Comparison of ENCODE assay signal across 13 mouse cellular contexts in the genomic region with DNA sequence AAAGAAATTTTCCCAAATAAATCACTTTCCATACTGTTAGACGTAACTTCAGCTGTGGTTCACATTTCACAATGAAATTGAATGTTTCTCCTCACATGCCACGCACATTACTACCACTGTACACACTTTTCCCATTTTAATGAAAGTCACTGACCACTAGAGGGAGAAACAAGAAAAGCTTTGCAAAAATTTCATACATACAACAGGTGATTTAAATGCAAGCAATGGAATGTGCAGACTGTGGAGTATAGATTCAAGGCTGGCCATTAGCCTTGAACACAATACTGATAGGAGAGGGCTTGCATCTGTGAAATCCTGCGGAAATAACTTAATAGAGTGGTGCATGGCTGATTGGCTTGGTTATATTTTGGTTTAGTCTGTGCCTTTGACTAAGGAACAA. TPM values are rescaled to one million over a fixed set of nuclear protein-coding genes. Genes with fewer than 3 reads are reported as not detected.
DNase-seq lines count a peak whose midpoint lies in the region; ATAC-seq lines count a peak whose summit lies in the region.
"Had no signal": no experiment of that assay in that cellular context is flagged by ENCODE, and none has a peak within 500 bp of the region (broad histone marks: within the 10 kb centered on the region; RNA-seq: fewer than 3 reads in every experiment).

No protein-coding gene starts in this region.

- H3K27ac ChIP-seq in hindbrain, embryonic 15.5 days (replicated peaks) = no peak overlapping the region
- no peak overlapping the region for H3K27ac ChIP-seq in hindbrain, embryonic 10.5 days

- H3K9me3 ChIP-seq in hindbrain, embryonic 15.5 days = no peaks in the 10 kb centered on the region
- no peaks in the 10 kb centered on the region for H3K9me3 ChIP-seq in hindbrain, embryonic 10.5 days

- 55% methylated on average over 3 of the region's 3 CpGs for WGBS in hindbrain, embryonic 15.5 days
- WGBS in hindbrain, embryonic 10.5 days = 73% methylated on average over 3 of the region's 3 CpGs

- DNase-seq in hindbrain, embryonic 10.5 days (ENCODE audit: low spot score) = no peak
- peak; percentile 21 for DNase-seq in CD4-positive, CD25-positive, alpha-beta regulatory T cell, adult 2 months (ENCODE audit: low read depth, low spot score)
- DNase-seq in ZHBTc4 (ENCODE audit: low read depth, low spot score) = peak; percentile 26
- DNase-seq in right cerebral cortex, adult 18-20 months = no peak
- no peak for DNase-seq in adrenal gland, postnatal 4 days (ENCODE audit: low spot score in 2 of 2)
- DNase-seq in T-cell, adult 2 months (ENCODE audit: low spot score) = no peak
- DNase-seq: adrenal gland, adult 2 months; thymus, postnatal 4 days had no signal

- H3K27me3 ChIP-seq in hindbrain, embryonic 15.5 days = no peaks in the 10 kb centered on the region
- no peaks in the 10 kb centered on the region for H3K27me3 ChIP-seq in hindbrain, embryonic 10.5 days (ENCODE audit: insufficient read depth, poor library complexity, severe bottlenecking)

- H3K4me2 ChIP-seq in hindbrain, embryonic 15.5 days = no peak overlapping the region

- H3K36me3 ChIP-seq in hindbrain, embryonic 15.5 days = no peaks in the 10 kb centered on the region
- no peaks in the 10 kb centered on the region for H3K36me3 ChIP-seq in hindbrain, embryonic 10.5 days

- H3K4me1 ChIP-seq in hindbrain, embryonic 15.5 days (replicated peaks) = no peaks in the 10 kb centered on the region
- no peaks in the 10 kb centered on the region for H3K4me1 ChIP-seq in hindbrain, embryonic 10.5 days (replicated peaks)

- H3K4me3 ChIP-seq in hindbrain, embryonic 15.5 days = no peak overlapping the region
- H3K4me3 ChIP-seq in hindbrain, embryonic 10.5 days = no peak overlapping the region

- H3K9ac ChIP-seq in hindbrain, embryonic 15.5 days = no peak overlapping the region

- peak; percentile 61 for ATAC-seq in hindbrain, embryonic 15.5 days (ENCODE audit: low FRiP score, low read depth)
- peak; percentile 37; the same call in 1 of the 2 replicates for ATAC-seq in megakaryocyte progenitor cell, adult 5-6 weeks (replicated peaks; ENCODE audit: poor library complexity)

RNA-seq across cellular contexts. Expression of a gene that starts 10.5 kb away (rescaled TPM):
- polyA plus RNA-seq in hindbrain, embryonic 15.5 days (2015; fragmentation: Nextera tagmentation; extraction: Ambion mirVana) = not detected in 2 replicates
- polyA plus RNA-seq in hindbrain, embryonic 10.5 days (2016; fragmentation: Nextera tagmentation; extraction: Ambion mirVana) = not detected in 2 replicates
- total RNA-seq in megakaryocyte progenitor cell, adult 5-6 weeks (2015) = not detected in 2 replicates
- total RNA-seq in megakaryocyte progenitor cell, adult 5-6 weeks (2017) = not detected in 2 replicates
- total RNA-seq in adrenal gland, postnatal 4 days (2021) = not detected
- total RNA-seq: adrenal gland, adult 2 months; left cerebral cortex, postnatal 10 days had no signal
- polyA plus RNA-seq: adrenal gland, adult 2 months; frontal cortex, adult 2 months; neural tube, embryonic 11.5 days had no signal

RNA-seq across cellular contexts. Expression of a gene that starts 32.1 kb away (rescaled TPM):
- polyA plus RNA-seq in hindbrain, embryonic 15.5 days (2015; fragmentation: Nextera tagmentation; extraction: Ambion mirVana) = 19.7 and 20.6 TPM in 2 replicates
- polyA plus RNA-seq in hindbrain, embryonic 10.5 days (2016; fragmentation: Nextera tagmentation; extraction: Ambion mirVana) = 24.3 and 25.9 TPM in 2 replicates
- total RNA-seq in megakaryocyte progenitor cell, adult 5-6 weeks (2015) = 15.8 and 18.6 TPM in 2 replicates
- total RNA-seq in megakaryocyte progenitor cell, adult 5-6 weeks (2017) = 15.8 and 16.2 TPM in 2 replicates
- 10 to 100 TPM; 28.6 to 34.3 TPM for total RNA-seq in adrenal gland, postnatal 4 days (2021)

RNA-seq across cellular contexts. Expression of a gene that starts 59.2 kb away (rescaled TPM):
- 6.7 and 7.8 TPM in 2 replicates for polyA plus RNA-seq in hindbrain, embryonic 15.5 days (2015; fragmentation: Nextera tagmentation; extraction: Ambion mirVana)
- 10.1 and 15.5 TPM in 2 replicates for polyA plus RNA-seq in hindbrain, embryonic 10.5 days (2016; fragmentation: Nextera tagmentation; extraction: Ambion mirVana)
- 8.6 and 10.3 TPM in 2 replicates for total RNA-seq in megakaryocyte progenitor cell, adult 5-6 weeks (2015)
- 2.8 and 4.2 TPM in 2 replicates for total RNA-seq in megakaryocyte progenitor cell, adult 5-6 weeks (2017)
- 10 to 100 TPM; 15.4 to 15.9 TPM for total RNA-seq in adrenal gland, postnatal 4 days (2021)

Comparison
In these comparisons a context has a peak if more than half of its experiments do, and no peak if none do; other contexts are left out.
1. DNase-seq: peak in CD4-positive, CD25-positive, alpha-beta regulatory T cell, adult 2 months (single experiment) and ZHBTc4 (single experiment); none in hindbrain, embryonic 10.5 days (single experiment), right cerebral cortex, adult 18-20 months (single experiment), adrenal gland, postnatal 4 days (0 of 2) and T-cell, adult 2 months (single experiment).